Mouse (Mus musculus): ENCODE data around the gene Hlcs. TPM values are rescaled to one million over a fixed set of nuclear protein-coding genes. Genes with fewer than 3 reads are reported as not detected.

Hlcs gene
- polyA plus RNA-seq, 1 experiment from 2014 or later: 12.6 TPM

DNA sequence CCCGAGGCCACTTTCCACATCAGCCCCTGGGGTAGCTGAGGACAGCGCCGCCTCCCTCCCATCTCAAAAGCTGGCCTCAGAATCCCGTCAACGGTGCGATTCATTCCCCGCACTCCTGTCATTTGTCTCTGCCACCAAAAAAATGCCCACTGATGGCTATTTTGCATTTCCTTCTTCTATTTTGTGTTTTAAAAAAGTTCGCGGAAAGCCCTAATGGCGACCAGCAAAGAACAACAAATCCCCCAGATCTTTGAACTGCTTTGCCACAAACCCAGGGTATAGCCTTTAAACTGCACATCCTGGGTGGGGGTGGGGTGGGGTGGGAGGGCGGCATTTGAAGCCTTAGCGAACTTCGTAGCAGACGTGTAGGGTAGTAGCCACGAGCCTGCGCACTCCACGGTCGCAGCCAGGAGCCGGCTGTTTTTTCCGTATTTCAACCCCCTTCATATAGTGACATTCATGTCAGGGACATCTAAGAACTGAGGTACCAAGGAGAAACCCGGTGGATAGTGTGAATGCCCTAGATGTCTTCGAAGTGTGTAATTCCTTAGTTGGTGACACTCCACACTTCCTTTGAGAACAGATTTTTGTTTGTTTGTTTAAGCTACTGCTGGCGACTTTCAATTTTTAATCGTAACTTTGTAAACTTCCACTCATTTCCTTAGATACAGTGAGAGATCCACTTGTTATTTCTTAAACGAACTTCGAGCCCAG is 218.1 kb downstream of the Hlcs start:
- H3K27ac ChIP-seq (replicated peaks): no peak overlapping the region
- peaks cover 55% of the 10 kb centered on the region for H3K4me1 ChIP-seq
- H3K27me3 ChIP-seq (ENCODE audit: low read depth, poor library complexity, severe bottlenecking): peaks cover 100% of the 10 kb centered on the region
- H3K9me3 ChIP-seq (replicated peaks): no peaks in the 10 kb centered on the region
- H3K4me3 ChIP-seq: peak overlapping the region; percentile 32; the same call in 1 of the 2 replicates
- 1% methylated on average over 26 of the region's 26 CpGs for WGBS
- DNase-seq (ENCODE audit: low spot score): peak; percentile 55
- H3K36me3 ChIP-seq: no peaks in the 10 kb centered on the region

GRCm38 (mm10) chr16:94094251-94095108 is 218.9 kb downstream of the Hlcs start:
- WGBS: under 1% methylated on average over 48 of the region's 48 CpGs
- Histone ChIP-seq H3K9me3 (replicated peaks) (no peaks in the 10 kb centered on the region), H3K4me1 (peaks cover 55% of the 10 kb centered on the region), H3K4me3 (peak overlapping the region; percentile 32), H3K27ac (replicated peaks) (peak overlapping the region; percentile 28; the same call in 1 of the 2 replicates), H3K36me3 (no peaks in the 10 kb centered on the region), H3K27me3 (ENCODE audit: low read depth, poor library complexity, severe bottlenecking) (peaks cover 100% of the 10 kb centered on the region)
- DNase-seq (ENCODE audit: low spot score): peak; percentile 56

- Histone ChIP-seq H3K4me1 (peaks cover 61% of the 10 kb centered on the region), H3K36me3 (no peaks in the 10 kb centered on the region), H3K9me3 (replicated peaks) (no peaks in the 10 kb centered on the region), H3K27ac (replicated peaks) (no peak overlapping the region), H3K27me3 (ENCODE audit: low read depth, poor library complexity, severe bottlenecking) (peaks cover 100% of the 10 kb centered on the region), H3K4me3 (peak overlapping the region; percentile 32)
- WGBS: under 1% methylated on average over 24 of the region's 24 CpGs
- peak; percentile 54 for DNase-seq (ENCODE audit: low spot score)
Measured at GRCm38 (mm10) chr16:94093151-94093863, 220.1 kb downstream of the Hlcs start.

DNA sequence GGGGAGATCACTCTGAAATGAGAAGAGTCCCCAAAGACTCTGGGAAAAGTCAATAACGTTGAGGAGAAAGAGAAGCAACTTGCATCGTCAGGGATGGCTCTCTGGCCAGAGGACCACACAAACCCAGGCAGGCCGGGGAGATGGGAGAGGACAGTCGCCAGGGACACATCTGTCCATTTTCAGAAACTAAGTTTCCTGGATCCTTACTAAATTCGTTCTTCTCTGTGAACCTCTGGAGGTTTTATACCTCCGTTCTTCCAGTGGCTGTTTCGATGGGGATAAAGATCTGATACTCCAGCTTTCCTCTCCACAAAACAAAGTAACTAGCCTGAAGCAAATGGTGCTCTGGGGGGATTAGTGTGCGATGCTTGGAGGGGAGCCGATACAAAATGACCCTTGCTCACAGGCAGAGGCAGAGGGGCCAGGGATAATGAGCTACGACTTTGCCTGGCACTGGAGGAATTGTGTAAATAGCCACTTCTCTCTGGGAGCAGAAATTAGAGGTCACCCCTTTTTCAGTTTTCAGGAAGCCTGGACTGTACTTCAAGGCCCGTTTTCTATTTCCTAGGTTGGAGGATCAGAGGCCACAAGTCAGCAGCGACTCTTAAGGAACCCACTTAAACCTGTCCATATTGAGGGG is 220.7 kb downstream of the Hlcs start:
- peak; percentile 39 for DNase-seq (ENCODE audit: low spot score)
- under 1% methylated on average over 12 of the region's 12 CpGs for WGBS
- Histone ChIP-seq H3K27ac (replicated peaks) (no peak overlapping the region), H3K9me3 (replicated peaks) (no peaks in the 10 kb centered on the region), H3K36me3 (no peaks in the 10 kb centered on the region), H3K4me3 (no peak overlapping the region), H3K27me3 (ENCODE audit: low read depth, poor library complexity, severe bottlenecking) (peaks cover 100% of the 10 kb centered on the region), H3K4me1 (peaks cover 54% of the 10 kb centered on the region)

DNA sequence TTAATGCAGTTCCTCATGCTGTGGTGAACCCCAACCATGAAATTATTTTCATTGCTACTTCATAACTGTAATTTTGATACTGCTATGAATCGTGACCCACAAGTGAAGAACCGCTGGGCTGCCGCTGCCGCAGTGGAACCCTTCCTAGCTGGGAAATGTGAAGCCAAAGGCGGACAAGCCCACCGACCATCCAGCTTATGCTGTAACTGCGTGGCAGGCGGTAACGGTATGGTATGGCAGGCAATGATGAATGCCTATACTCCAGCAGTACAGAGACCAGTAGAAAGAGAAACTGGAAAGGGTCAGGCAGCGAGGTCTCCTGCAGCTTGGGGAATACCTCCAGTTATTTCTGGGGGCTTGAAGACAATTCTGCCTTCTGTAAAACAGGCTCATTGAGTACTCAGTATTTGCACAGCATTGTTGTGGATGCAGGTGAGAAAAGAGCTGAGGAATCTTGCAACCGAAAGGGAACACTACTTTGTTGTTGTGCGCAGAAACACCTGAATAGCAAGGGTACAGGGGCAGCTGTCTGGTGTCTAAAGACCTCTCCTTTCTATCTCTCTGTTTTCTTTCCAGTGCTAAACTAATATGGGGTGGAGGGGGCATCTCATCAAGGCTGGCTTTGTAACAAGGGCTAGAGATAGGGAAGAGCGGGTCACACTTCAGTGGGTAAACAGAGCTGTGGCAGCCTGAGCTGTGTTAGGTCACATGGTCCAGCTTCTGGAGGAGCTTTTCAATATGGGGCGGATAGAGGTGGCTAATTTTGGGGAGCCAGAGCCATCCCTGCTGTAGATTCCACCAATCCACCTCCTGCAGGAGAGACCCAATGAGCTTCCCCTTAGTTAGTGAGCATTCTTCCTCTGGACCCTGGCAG is 224.3 kb downstream of the Hlcs start:
- peak; percentile 29 for DNase-seq (ENCODE audit: low spot score)
- H3K9me3 ChIP-seq (replicated peaks): no peaks in the 10 kb centered on the region
- peaks cover 58% of the 10 kb centered on the region for H3K4me1 ChIP-seq
- H3K4me3 ChIP-seq: peak overlapping the region; percentile 53
- H3K27ac ChIP-seq (replicated peaks): 0 out of 2 replicates have a peak overlapping the region, but pooled peaks have one; percentile 49
- H3K36me3 ChIP-seq: no peaks in the 10 kb centered on the region
- 7% methylated on average over 14 of the region's 14 CpGs for WGBS
- peaks cover 100% of the 10 kb centered on the region for H3K27me3 ChIP-seq (ENCODE audit: low read depth, poor library complexity, severe bottlenecking)

DNA sequence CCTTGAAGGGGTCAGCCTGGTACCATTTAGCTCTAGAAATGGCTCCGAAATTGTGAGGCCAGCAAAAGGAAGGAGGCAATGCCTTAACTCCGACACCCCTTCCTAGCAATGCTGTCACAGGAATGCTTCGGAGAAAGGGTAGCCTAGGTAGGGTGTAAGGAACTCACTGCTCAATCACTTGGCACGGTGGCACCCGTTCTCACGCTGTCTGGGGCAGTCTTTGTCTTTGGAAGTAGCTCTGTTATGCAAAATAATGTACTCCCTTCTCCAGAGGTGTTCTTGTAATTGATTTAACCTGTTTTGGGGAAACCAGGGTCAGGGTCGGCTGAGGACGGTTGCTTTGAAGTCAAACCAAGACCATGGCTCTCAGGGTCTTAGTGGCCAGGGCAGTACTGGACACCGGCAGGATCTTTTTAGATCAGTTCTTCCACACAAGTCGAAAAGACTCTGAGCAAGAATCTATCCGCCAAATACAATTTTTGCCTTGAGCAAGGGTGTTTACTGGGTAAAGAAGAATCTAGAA is 225.1 kb downstream of the Hlcs start:
- peak; percentile 42 for DNase-seq (ENCODE audit: low spot score)
- H3K27ac ChIP-seq (replicated peaks): peak overlapping the region; percentile 49; the same call in 1 of the 2 replicates
- peaks cover 56% of the 10 kb centered on the region for H3K4me1 ChIP-seq
- no peaks in the 10 kb centered on the region for H3K36me3 ChIP-seq
- 2% methylated on average over 11 of the region's 11 CpGs for WGBS
- no peaks in the 10 kb centered on the region for H3K9me3 ChIP-seq (replicated peaks)
- H3K27me3 ChIP-seq (ENCODE audit: low read depth, poor library complexity, severe bottlenecking): peaks cover 100% of the 10 kb centered on the region
- peak overlapping the region; percentile 53 for H3K4me3 ChIP-seq

DNA sequence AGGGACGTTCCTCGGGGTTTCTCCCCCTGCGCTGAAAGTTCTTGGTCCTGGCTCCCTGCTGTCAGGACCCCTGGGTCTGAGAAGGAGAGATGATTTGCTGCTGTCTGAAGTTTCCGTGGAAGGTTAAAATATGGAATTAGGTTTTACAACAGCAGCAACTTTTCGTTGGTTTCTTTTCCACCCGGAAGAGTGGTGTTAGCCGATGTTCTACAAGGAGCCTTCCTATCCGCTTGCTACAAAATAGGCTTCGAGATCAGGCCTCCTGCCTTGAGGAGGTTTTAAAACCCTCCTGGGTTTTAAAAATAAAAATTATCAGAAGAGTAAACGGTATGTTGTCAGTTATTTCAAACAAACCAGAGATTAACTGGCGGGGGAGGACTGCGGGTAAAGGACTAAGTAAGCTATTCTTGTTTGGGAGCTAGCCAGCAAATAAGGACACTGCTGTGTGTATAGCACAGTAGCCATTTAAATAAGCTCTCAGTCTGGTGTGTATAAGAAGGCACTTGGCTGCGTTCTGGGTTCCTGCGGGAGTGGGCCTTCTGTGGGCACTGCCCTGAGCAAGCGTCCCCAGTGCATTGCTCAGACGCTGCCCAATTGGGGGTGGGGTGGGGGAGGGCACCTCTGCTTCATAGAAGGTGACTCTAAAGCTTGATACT is 225.7 kb downstream of the Hlcs start:
- Histone ChIP-seq H3K9me3 (replicated peaks) (no peaks in the 10 kb centered on the region), H3K27me3 (ENCODE audit: low read depth, poor library complexity, severe bottlenecking) (peaks cover 100% of the 10 kb centered on the region), H3K4me1 (peaks cover 52% of the 10 kb centered on the region), H3K36me3 (no peaks in the 10 kb centered on the region), H3K4me3 (peak overlapping the region; percentile 53), H3K27ac (replicated peaks) (peak overlapping the region; percentile 77)
- 2% methylated on average over 16 of the region's 16 CpGs for WGBS
- DNase-seq (ENCODE audit: low spot score): no peak

DNA sequence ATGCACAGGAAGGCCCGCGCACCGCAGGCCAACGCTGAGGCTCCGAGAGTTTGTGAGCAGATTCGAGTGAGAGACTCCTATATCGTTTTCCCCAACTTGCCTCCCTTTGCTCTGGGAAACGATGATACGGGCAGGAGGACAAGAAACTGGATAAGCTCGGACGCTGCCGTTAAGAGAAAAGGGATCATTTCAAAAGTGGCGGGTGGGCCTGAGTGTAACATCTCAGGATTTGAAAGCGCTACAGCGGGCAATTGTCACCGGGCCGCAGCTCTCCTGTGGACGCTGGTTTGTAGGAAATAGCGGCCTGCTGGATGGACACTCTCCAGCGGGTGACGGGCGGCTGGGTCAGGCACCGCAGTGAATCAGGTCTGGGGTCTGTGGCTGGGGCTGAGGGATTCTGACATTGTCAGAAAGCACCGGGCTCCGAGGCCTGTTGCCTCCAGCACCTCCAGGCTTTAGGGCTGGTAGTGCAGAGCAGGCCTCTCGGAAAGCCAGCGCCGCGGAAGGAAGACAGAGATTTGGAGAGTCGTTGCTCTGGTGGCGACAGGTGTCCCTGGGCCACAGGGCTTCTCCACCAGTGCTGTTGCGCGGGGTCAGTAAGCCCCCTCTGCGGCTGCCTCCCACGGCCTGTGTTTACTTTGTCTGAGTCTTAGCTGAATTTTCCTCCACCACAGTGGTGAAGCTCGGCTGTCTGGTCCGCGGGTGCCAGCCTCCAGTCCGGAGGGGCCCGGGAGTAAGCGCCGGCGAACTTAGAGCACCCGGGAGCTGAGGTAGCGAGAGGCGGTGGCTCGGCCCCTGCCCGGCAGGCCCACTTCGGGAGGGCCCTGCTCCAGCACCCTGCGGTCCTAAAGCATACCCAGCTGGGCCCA is 226.4 kb downstream of the Hlcs start:
- WGBS: under 1% methylated on average over 50 of the region's 50 CpGs
- H3K27me3 ChIP-seq (ENCODE audit: low read depth, poor library complexity, severe bottlenecking): peaks cover 100% of the 10 kb centered on the region
- H3K4me1 ChIP-seq: peaks cover 46% of the 10 kb centered on the region
- H3K4me3 ChIP-seq: peak overlapping the region; percentile 53
- peak overlapping the region; percentile 77 for H3K27ac ChIP-seq (replicated peaks)
- H3K9me3 ChIP-seq (replicated peaks): no peaks in the 10 kb centered on the region
- DNase-seq (ENCODE audit: low spot score): peak; percentile 71
- no peaks in the 10 kb centered on the region for H3K36me3 ChIP-seq

DNA sequence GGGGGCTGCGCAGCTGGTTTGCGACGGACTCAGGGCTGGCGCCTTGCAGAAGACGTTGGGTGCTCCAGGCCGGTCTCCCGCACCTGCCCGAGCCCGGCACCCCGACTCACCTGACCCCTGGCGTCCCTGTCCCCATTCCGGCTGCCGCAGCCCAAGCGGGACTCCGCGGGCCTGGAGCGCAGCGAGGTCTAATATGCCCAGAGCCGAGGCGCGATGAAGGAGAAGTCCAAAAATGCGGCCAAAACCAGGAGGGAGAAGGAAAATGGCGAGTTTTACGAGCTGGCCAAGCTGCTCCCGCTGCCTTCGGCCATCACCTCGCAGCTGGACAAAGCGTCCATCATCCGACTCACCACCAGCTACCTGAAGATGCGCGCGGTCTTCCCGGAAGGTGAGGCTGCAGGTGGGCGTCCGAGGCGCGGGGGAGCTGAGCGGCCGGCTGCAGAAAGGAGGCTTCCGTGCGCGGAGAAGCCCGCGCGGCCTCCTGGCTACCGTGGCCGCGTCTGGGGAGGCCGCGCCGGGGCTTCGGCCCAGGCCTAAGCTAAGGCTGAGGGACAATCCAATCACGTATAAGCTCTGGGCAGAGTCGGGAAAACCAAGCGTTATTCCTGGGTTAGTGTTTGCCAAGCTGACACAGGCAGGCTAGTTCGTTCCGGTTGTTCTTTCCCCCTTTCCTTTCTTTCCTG is 227.6 kb downstream of the Hlcs start:
- H3K4me3 ChIP-seq: peak overlapping the region; percentile 53
- DNase-seq (ENCODE audit: low spot score): peak; percentile 65
- WGBS: under 1% methylated on average over 57 of the region's 57 CpGs
- H3K27ac ChIP-seq (replicated peaks): peak overlapping the region; percentile 83
- no peaks in the 10 kb centered on the region for H3K36me3 ChIP-seq
- H3K4me1 ChIP-seq: peaks cover 46% of the 10 kb centered on the region
- no peaks in the 10 kb centered on the region for H3K9me3 ChIP-seq (replicated peaks)
- H3K27me3 ChIP-seq (ENCODE audit: low read depth, poor library complexity, severe bottlenecking): peaks cover 100% of the 10 kb centered on the region
